Mouse (Mus musculus): ENCODE data around the gene Sema3e.

DNA sequence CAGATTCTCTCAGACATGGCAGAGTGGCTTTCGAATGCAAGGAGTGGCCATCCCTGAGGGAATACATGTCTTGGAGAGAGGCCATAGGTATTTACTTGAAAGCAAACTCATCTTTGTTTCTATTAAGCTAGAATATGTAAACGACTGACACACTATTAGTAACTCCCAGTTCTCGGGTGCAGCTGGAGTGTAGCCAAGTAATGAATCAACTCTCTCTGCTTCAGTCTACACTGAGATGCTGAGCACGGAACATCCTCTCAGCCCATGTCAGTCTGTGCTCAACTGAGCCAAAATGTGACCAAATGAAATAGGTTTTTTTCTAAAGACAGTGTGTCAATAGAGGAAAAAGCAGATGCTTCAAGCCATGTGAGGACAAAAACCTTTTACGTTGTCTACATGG lies 137.5 kb downstream of the Sema3e start:
- TF ChIP-seq EP300 (IDR thresholded peaks at IDR 0.05) (no peak), CTCF (IDR thresholded peaks at IDR 0.05) (no peak)

Measured in lung, postnatal 0 days (tissue).